Mouse (Mus musculus) MEL (cell line): ENCODE measurements around the gene Hnrnpu. TPM values are rescaled to one million over a fixed set of nuclear protein-coding genes. Genes with fewer than 3 reads are reported as not detected.

Experiments
- DNase-seq: peaks from one replicate; pipeline ENCODE4 v3.0.0; 2011; ENCODE audit warnings: low read depth, low spot score
- H3K27ac ChIP-seq: 2 replicates; pipeline ENCODE4 v1.5.1; 2012; ENCODE audit warnings: low read depth, mild to moderate bottlenecking, control low read depth, low read length, moderate library complexity; ENCODE audit not compliant: control insufficient read depth
- H3K27me3 ChIP-seq, 2 experiments: fragments of 150-350 bp in 1 of 2; sonication (generic) in 1 of 2; 2 replicates each; pipeline ENCODE4 v1.6.1; 2012; ENCODE audit warnings: low read length in 2 of 2, mild to moderate bottlenecking in 2 of 2, improper control_type of control experiment in 1 of 2, moderate library complexity in 1 of 2; ENCODE audit not compliant: insufficient read depth in 2 of 2, control insufficient read depth in 1 of 2
- H3K36me3 ChIP-seq, 2 experiments: 2 replicates each; pipeline ENCODE4 v1.6.1; 2012 to 2014; ENCODE audit warnings: low read length in 2 of 2, improper control_type of control experiment in 1 of 2, inconsistent platforms in 1 of 2, mild to moderate bottlenecking in 1 of 2; ENCODE audit not compliant: insufficient read depth in 2 of 2, control insufficient read depth in 1 of 2
- H3K4me1 ChIP-seq, 2 experiments: fragments of 150-350 bp in 1 of 2; sonication (generic) in 1 of 2; 2 replicates each; pipeline ENCODE4 v1.6.1; 2012; ENCODE audit warnings: low read length in 2 of 2, improper control_type of control experiment in 1 of 2, mild to moderate bottlenecking in 1 of 2; ENCODE audit not compliant: insufficient read depth in 2 of 2, control insufficient read depth in 1 of 2
- H3K4me3 ChIP-seq, 2 experiments: fragments of 150-350 bp in 1 of 2; sonication (generic) in 1 of 2; 2 replicates each; pipeline ENCODE4 v1.5.1; 2012; ENCODE audit warnings: low read depth in 2 of 2, low read length in 2 of 2, mild to moderate bottlenecking in 2 of 2, moderate library complexity in 2 of 2, control low read depth in 1 of 2, improper control_type of control experiment in 1 of 2; ENCODE audit not compliant: control insufficient read depth in 1 of 2, insufficient read depth in 1 of 2
- H3K79me2 ChIP-seq: 2 replicates; pipeline ENCODE4 v1.6.1; 2012; ENCODE audit warnings: mild to moderate bottlenecking, low read length, moderate library complexity; ENCODE audit not compliant: control insufficient read depth, poor library complexity, insufficient read depth
- H3K9ac ChIP-seq: 2 replicates; pipeline ENCODE4 v1.6.1; 2012; ENCODE audit warnings: low read depth, mild to moderate bottlenecking, control low read depth, low read length, moderate library complexity; ENCODE audit not compliant: control insufficient read depth, poor library complexity, severe bottlenecking
- H3K9me3 ChIP-seq: fragments of 150-350 bp; sonication (generic); replicated peaks from 2 replicates; pipeline ENCODE4 v1.6.1; 2012; ENCODE audit warnings: mild to moderate bottlenecking, low read length, improper control_type of control experiment, moderate library complexity; ENCODE audit not compliant: insufficient read depth
- BHLHE40 ChIP-seq: IDR thresholded peaks from 2 replicates; pipeline ENCODE4 v1.6.1; 2012; ENCODE audit warnings: low read depth, mild to moderate bottlenecking, inconsistent platforms, low read length, improper control_type of control experiment, borderline replicate concordance
- CHD1 ChIP-seq: IDR thresholded peaks from 2 replicates; pipeline ENCODE4 v1.6.1; 2012; ENCODE audit warnings: low read depth, mild to moderate bottlenecking, inconsistent platforms, low read length, improper control_type of control experiment
- CHD2 ChIP-seq: IDR thresholded peaks from 2 replicates; pipeline ENCODE4 v1.6.1; 2011; ENCODE audit warnings: low read length, improper control_type of control experiment
- CTCF ChIP-seq, 3 experiments: IDR thresholded peaks in 2 of 3; conservative IDR thresholded peaks in 1 of 3; 2 replicates each; pipeline ENCODE4 v1.5.1; 2011 to 2012; ENCODE audit warnings: low read length in 3 of 3, low read depth in 2 of 3, mild to moderate bottlenecking in 2 of 3, improper control_type of control experiment in 1 of 3, inconsistent platforms in 1 of 3, mixed read lengths in 1 of 3, moderate library complexity in 1 of 3; ENCODE audit not compliant: control insufficient read depth in 1 of 3, insufficient read depth in 1 of 3, poor library complexity in 1 of 3, severe bottlenecking in 1 of 3
- E2F4 ChIP-seq: IDR thresholded peaks from 2 replicates; pipeline ENCODE4 v1.6.1; 2011; ENCODE audit warnings: low read depth, low read length, improper control_type of control experiment, borderline replicate concordance
- ELF1 ChIP-seq: IDR thresholded peaks from 2 replicates; pipeline ENCODE4 v1.6.1; 2014; ENCODE audit warnings: low read depth, mild to moderate bottlenecking, inconsistent platforms, low read length, improper control_type of control experiment, moderate library complexity
- EP300 ChIP-seq, 2 experiments: IDR thresholded peaks; 2 replicates each; pipeline ENCODE4 v1.6.1; 2011; ENCODE audit warnings: improper control_type of control experiment in 2 of 2, low read length in 2 of 2, low read depth in 1 of 2, mild to moderate bottlenecking in 1 of 2
- GABPA ChIP-seq: IDR thresholded peaks from 2 replicates; pipeline ENCODE4 v1.6.1; 2012; ENCODE audit warnings: low read depth, mild to moderate bottlenecking, inconsistent platforms, low read length, improper control_type of control experiment, moderate library complexity
- GATA1 ChIP-seq: IDR thresholded peaks from 2 replicates; pipeline ENCODE4 v1.6.1; 2011; ENCODE audit warnings: low read depth, low read length, improper control_type of control experiment
- HCFC1 ChIP-seq: IDR thresholded peaks from 2 replicates; pipeline ENCODE4 v1.6.1; 2012; ENCODE audit warnings: low read depth, mild to moderate bottlenecking, inconsistent platforms, low read length, improper control_type of control experiment, moderate library complexity
- JUND ChIP-seq: IDR thresholded peaks from 2 replicates; pipeline ENCODE4 v1.6.1; 2011; ENCODE audit warnings: low read depth, mild to moderate bottlenecking, improper control_type of control experiment, low read length
- MAFK ChIP-seq: IDR thresholded peaks from 2 replicates; pipeline ENCODE4 v1.6.1; 2011; ENCODE audit warnings: low read depth, mild to moderate bottlenecking, low read length, improper control_type of control experiment, borderline replicate concordance
- MAX ChIP-seq: IDR thresholded peaks from 2 replicates; pipeline ENCODE4 v1.6.1; 2011; ENCODE audit warnings: low read length, improper control_type of control experiment
- MAZ ChIP-seq: IDR thresholded peaks from 2 replicates; pipeline ENCODE4 v1.6.1; 2012; ENCODE audit warnings: low read depth, mild to moderate bottlenecking, inconsistent platforms, low read length, improper control_type of control experiment
- MEF2A ChIP-seq: IDR thresholded peaks from 2 replicates; pipeline ENCODE4 v1.6.1; 2014; ENCODE audit warnings: low read depth, mild to moderate bottlenecking, inconsistent platforms, low read length, improper control_type of control experiment; ENCODE audit not compliant: poor library complexity, insufficient replicate concordance, severe bottlenecking; ENCODE audit errors: extremely low read depth
- MXI1 ChIP-seq: IDR thresholded peaks from 2 replicates; pipeline ENCODE4 v1.6.1; 2011; ENCODE audit warnings: mild to moderate bottlenecking, low read depth, low read length, improper control_type of control experiment
- MYB ChIP-seq: IDR thresholded peaks from 2 replicates; pipeline ENCODE4 v1.6.1; 2011; ENCODE audit warnings: mild to moderate bottlenecking, low read depth, low read length, improper control_type of control experiment
- MYC ChIP-seq: IDR thresholded peaks from 2 replicates; pipeline ENCODE4 v1.6.1; 2011; ENCODE audit warnings: low read depth, mild to moderate bottlenecking, low read length, improper control_type of control experiment, moderate library complexity
- NELFE ChIP-seq: IDR thresholded peaks from 2 replicates; pipeline ENCODE4 v1.6.1; 2011; ENCODE audit warnings: low read depth, low read length, improper control_type of control experiment
- NRF1 ChIP-seq: IDR thresholded peaks from 2 replicates; pipeline ENCODE4 v1.6.1; 2014; ENCODE audit warnings: low read depth, mild to moderate bottlenecking, inconsistent platforms, low read length, improper control_type of control experiment, moderate library complexity; ENCODE audit not compliant: poor library complexity, insufficient read depth, severe bottlenecking
- POLR2A ChIP-seq, 2 experiments: IDR thresholded peaks; 2 replicates each; pipeline ENCODE4 v1.6.1; 2011 to 2012; ENCODE audit warnings: low read length in 2 of 2, mild to moderate bottlenecking in 2 of 2, control low read depth in 1 of 2, improper control_type of control experiment in 1 of 2, low read depth in 1 of 2, moderate library complexity in 1 of 2; ENCODE audit not compliant: control insufficient read depth in 1 of 2, insufficient read depth in 1 of 2, poor library complexity in 1 of 2
- POLR2AphosphoS2 ChIP-seq: IDR thresholded peaks from 2 replicates; pipeline ENCODE4 v1.6.1; 2011; ENCODE audit warnings: low read length, improper control_type of control experiment
- RAD21 ChIP-seq: IDR thresholded peaks from 2 replicates; pipeline ENCODE4 v1.6.1; 2011; ENCODE audit warnings: mild to moderate bottlenecking, low read depth, low read length, improper control_type of control experiment
- RCOR1 ChIP-seq: IDR thresholded peaks from 2 replicates; pipeline ENCODE4 v1.6.1; 2012; ENCODE audit warnings: low read depth, mild to moderate bottlenecking, inconsistent platforms, low read length, improper control_type of control experiment
- SIN3A ChIP-seq: IDR thresholded peaks from 2 replicates; pipeline ENCODE4 v1.6.1; 2012; ENCODE audit warnings: low read length, improper control_type of control experiment, inconsistent platforms
- SMC3 ChIP-seq: IDR thresholded peaks from 2 replicates; pipeline ENCODE4 v1.6.1; 2011; ENCODE audit warnings: low read depth, low read length, improper control_type of control experiment
- TAL1 ChIP-seq: IDR thresholded peaks from 2 replicates; pipeline ENCODE4 v1.6.1; 2012; ENCODE audit warnings: mild to moderate bottlenecking, inconsistent platforms, low read length, moderate library complexity, mixed read lengths
- TBP ChIP-seq: IDR thresholded peaks from 2 replicates; pipeline ENCODE4 v1.8.0; 2011; ENCODE audit warnings: low read depth, low read length, improper control_type of control experiment
- TCF12 ChIP-seq: IDR thresholded peaks from 2 replicates; pipeline ENCODE4 v1.6.1; 2014; ENCODE audit warnings: low read depth, mild to moderate bottlenecking, inconsistent platforms, low read length, improper control_type of control experiment, moderate library complexity
- UBTF ChIP-seq: IDR thresholded peaks from 2 replicates; pipeline ENCODE4 v1.6.1; 2012; ENCODE audit warnings: low read depth, mild to moderate bottlenecking, inconsistent platforms, low read length, improper control_type of control experiment, moderate library complexity, borderline replicate concordance; ENCODE audit not compliant: insufficient read depth
- ZC3H11A ChIP-seq: IDR thresholded peaks from 2 replicates; pipeline ENCODE4 v1.6.1; 2012; ENCODE audit warnings: low read depth, mild to moderate bottlenecking, inconsistent platforms, low read length, improper control_type of control experiment
- ZKSCAN1 ChIP-seq: IDR thresholded peaks from 2 replicates; pipeline ENCODE4 v1.6.1; 2012; ENCODE audit warnings: low read depth, mild to moderate bottlenecking, inconsistent platforms, low read length, improper control_type of control experiment, moderate library complexity
- ZMIZ1 ChIP-seq: IDR thresholded peaks from 2 replicates; pipeline ENCODE4 v1.6.1; 2012; ENCODE audit warnings: low read depth, mild to moderate bottlenecking, inconsistent platforms, low read length, improper control_type of control experiment, moderate library complexity
- ZNF384 ChIP-seq: IDR thresholded peaks from 2 replicates; pipeline ENCODE4 v1.6.1; 2012; ENCODE audit warnings: low read depth, mild to moderate bottlenecking, inconsistent platforms, low read length, improper control_type of control experiment
- polyA plus RNA-seq, 2 experiments: library from polyadenylated mRNA; stranded (reverse) in 1 of 2; unstranded in 1 of 2; fragments of >175 nt in 1 of 2; fragments of >200 nt in 1 of 2; gene quantifications; 2 replicates each; pipeline versions ENCODE4 v1.2.1 to v1.2.4; 2012; ENCODE audit warnings: low replicate concordance in 2 of 2, low read depth in 1 of 2; ENCODE audit not compliant: insufficient read length in 2 of 2, insufficient read depth in 1 of 2, missing spikeins in 1 of 2
- total RNA-seq: library from RNA; depleted of rRNA; stranded (reverse); fragments of 300-350 nt; gene quantifications from 2 replicates; pipeline ENCODE4 v1.2.3, GENCODE M21; 2012

Gene Hnrnpu
- total and polyA plus RNA-seq, 3 experiments = 373 to 2,754 (median 789) TPM

GRCm38 (mm10) chr1:178337551-178338317, at the start of gene Hnrnpu (continued):
- TF ChIP-seq ZMIZ1 (peak; percentile 86), TAL1 (no peak), MAZ (peak; percentile 80; the same call in 1 of the 2 replicates), SMC3 (no peak; the same call in 1 of the 2 replicates), MAX (0 out of 2 replicates have a peak, but pooled peaks have one; percentile 13)

- peak; percentile 58 for DNase-seq
- Histone ChIP-seq H3K27ac (no peak overlapping the region), H3K4me1 (peaks cover 3 to 6% of the 10 kb centered on the region in 2 experiments; a peak in 3 of 4 replicates), H3K9ac (no peak overlapping the region), H3K9me3 (no peaks in the 10 kb centered on the region), H3K4me3 (no peak overlapping the region), H3K27me3 (no peaks in the 10 kb centered on the region), H3K79me2 (no peaks in the 10 kb centered on the region), H3K36me3 (peaks cover 0 to 11% of the 10 kb centered on the region in 2 experiments; a peak in 2 of 4 replicates)
- TF ChIP-seq MXI1 (peak; percentile 82), RCOR1 (peak; percentile 88), MAFK (peak; percentile 50; the same call in 1 of the 2 replicates), JUND (no peak), MYC (peak; percentile 74; the same call in 1 of the 2 replicates), CTCF (IDR thresholded peaks at IDR 0.05 in 2 of 3, conservative IDR thresholded peaks at IDR 0.05 in 1 of 3; ENCODE audit: control insufficient read depth in 1 of 3, insufficient read depth in 1 of 3, low read depth in 2 of 3, low read length in 3 of 3, poor library complexity in 1 of 3, severe bottlenecking in 1 of 3) (no peak), E2F4 (no peak), SMC3 (no peak), NRF1 (no peak), ZMIZ1 (no peak), TAL1 (no peak), CHD1 (no peak), TCF12 (no peak), TBP (no peak), GABPA (no peak), UBTF (no peak), ZNF384 (no peak), HCFC1 (no peak; the same call in 1 of the 2 replicates), POLR2A (IDR thresholded peaks at IDR 0.05; ENCODE audit: control insufficient read depth in 1 of 2, insufficient read depth in 1 of 2, low read depth in 1 of 2, low read length in 2 of 2, poor library complexity in 1 of 2) (no peak), CHD2 (no peak), RAD21 (no peak), GATA1 (peak; percentile 70; the same call in 1 of the 2 replicates), MYB (no peak), NELFE (no peak), MEF2A (no peak), BHLHE40 (peak; percentile 36; the same call in 1 of the 2 replicates), MAX (peak; percentile 73), ZKSCAN1 (no peak), ELF1 (no peak), ZC3H11A (no peak), POLR2AphosphoS2 (no peak), SIN3A (peak; percentile 79), EP300 (IDR thresholded peaks at IDR 0.05; ENCODE audit: low read depth in 1 of 2, low read length in 2 of 2) (peak; percentile 60 to 67)
Measured at GRCm38 (mm10) chr1:178382165-178382564, 44.6 kb upstream of the Hnrnpu start.
